Mouse (Mus musculus) c-Kit-positive CD71-negative TER-119-negative erythroid progenitor cells, embryonic 14.5 days (primary cell): ENCODE measurements at regions not wholly inside any gene's neighbourhood (a gene's known extent, or its start where the extent isn't known, plus 50 kb on each side); places are given as distances from the start of the nearest gene placed in this dataset.

ENCODE experiments used
- DNase-seq: peaks from one replicate; pipeline ENCODE4 v3.0.0-alpha.2; 2013; ENCODE audit warnings: low read depth

DNA sequence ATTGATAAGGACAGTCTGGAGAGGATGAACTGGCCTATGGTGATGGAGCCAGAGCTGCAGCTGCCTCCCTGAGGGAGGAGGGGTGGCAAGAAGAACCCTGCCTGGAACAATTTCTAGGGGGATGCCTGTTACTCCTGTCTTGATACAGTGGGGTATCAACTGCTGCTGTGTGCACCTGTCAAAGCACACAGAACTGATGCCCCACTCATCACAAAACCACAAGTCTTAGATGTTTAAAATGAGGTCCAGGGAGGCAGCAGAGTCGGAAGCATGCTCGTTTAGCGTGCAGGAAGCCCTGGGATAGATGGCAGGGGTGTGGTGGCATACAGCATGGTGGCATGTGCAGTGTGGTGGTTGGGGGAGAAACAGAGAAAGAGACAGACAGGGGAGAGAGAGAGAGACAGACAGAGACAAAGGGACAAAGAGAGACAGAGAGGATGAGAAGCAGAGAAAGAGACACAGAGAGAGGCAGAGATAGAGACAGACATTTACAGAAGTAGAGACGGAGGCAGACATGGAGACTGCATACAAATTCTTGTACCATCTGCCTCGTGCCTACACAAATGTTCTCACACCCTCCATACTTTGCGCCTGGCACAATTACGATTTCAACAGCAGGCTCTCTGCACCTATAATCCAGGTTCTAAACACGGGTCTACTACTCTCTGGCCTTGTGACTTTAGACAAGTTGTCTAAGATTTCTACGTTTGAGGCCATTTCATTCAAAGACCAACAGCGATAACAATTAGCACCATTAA lies 242.6 kb downstream of the Cbln4 start:
- no peak for DNase-seq

DNA sequence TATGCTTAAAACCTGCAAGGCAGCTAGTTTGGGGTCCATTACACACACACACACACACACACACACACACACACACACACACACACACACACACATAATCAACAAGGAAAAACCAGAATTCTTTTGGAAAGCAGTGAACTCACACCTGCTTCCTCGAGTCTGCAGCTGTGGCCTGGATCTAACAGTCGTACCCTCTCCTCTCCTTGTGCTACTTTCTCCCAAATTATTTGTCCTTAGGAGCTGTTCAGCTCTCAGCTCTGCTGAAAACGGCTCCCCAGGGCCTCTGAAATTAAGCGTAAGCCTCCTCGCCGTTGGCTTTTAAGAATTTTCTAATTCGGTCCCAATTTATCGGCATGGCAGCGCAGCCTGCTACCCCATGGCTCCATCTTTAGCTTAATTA lies 243.9 kb downstream of the Cbln4 start:
- no peak for DNase-seq

DNA sequence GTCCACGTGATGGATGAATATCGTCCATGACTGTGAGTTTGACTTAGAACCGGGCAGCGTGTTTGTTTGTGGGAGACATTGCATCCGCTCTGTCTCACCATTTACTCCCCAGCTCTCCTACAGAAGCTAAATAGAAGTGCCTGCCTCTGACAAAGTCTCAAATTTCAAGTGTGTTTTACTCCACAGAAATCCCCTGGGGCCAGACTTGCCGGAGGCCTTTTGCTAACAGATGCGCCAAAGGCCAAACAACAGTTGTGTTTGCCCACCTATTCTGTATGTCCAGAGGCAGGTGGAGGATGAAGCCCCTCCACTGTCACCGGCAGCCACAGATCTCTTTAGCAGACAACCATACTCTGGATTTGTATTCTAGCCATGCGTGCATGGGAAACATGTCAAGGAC lies 252.6 kb downstream of the Cbln4 start:
- no peak for DNase-seq

DNA sequence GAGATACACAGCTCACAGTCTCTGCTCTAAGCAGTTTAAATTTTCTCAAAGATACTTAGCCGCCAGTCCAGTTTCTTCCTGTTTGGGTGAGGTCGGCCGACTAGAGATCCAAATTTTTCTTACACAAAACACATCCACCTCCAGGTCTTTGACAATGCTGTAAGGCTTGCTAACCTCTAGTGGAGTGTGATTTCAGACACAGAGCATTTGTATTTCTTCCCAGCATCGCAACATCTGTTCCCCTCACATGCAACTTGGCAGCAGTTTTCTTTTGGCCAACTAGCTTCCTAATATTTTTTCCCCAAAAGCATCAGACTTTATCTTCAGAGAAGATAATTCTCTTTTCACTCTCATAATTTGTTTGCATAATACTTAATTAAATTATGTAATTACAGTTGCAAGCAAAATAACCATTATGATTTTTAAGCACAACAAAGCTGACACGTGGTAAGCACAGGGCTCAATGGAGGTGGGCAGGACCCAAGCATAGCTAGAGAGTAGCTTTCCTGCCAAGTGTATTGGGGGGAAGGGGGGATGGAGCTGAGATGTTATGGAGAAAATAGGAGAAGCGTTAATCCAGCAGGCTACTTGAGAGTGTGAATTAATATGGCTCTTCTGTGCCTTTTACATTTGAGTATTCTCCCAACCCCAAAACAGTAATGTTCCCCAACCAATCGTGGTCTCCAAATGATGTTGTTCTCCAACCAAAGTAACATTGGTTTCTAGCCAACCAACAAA lies 276.9 kb downstream of the Cbln4 start:
- no peak for DNase-seq

DNA sequence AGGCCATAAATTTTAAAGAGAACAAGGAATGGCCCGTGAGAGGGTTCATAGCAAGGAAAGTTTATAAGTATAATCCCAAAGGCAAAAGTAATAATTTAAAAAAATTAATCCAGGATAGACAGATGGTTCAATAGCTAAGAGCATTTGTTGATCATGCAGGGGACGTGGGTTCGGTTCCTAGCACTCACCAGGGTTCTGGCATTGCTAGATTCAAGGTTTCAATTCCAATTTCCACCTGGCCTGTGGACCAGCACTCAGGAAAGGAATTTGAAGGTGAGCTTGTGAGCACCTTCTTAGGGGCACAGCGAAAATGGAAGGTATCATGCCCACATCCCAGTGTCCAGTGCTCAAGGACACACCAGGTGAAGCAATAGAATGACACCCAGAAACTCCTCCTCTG lies 278.2 kb downstream of the Cbln4 start:
- DNase-seq = no peak

DNA sequence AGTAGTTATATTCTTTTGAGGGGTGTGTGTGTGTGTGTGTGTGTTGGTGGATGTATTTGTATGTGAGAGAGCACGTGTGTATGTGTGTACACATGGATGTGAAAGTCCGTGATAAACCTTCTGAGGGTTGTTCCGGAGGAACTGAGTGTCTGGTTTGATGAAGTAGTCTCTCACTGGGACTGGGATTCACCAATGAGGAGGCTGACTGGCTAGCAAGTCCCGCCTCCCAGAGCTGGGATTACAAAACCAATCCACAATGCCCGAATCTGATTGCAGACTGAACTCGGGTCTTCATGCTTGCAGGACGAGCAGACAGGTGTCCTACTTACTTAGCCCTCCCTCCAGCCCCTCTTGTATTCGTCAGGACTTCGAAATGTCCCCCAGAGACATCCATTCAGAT lies 289.8 kb downstream of the Cbln4 start:
- DNase-seq = no peak

DNA sequence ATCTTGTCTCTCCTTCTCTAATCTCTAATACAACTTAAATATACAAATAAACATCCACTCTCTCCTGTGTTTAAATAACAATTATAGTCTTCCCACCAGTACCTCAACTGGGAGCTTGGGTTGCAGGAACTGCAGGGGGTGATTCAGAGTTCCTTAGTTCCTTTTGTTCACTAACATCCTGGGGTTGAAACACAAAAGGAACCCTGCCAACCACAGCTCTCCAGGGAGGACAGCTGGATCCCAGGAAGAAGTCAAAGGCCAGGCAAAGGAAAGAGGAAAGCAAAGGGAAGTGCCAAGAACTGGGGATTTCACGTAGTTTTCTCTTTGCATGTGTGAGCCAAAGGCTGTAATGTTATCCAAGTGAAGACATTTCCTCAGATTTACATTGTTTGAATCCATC lies 296.1 kb downstream of the Cbln4 start:
- DNase-seq = no peak

DNA sequence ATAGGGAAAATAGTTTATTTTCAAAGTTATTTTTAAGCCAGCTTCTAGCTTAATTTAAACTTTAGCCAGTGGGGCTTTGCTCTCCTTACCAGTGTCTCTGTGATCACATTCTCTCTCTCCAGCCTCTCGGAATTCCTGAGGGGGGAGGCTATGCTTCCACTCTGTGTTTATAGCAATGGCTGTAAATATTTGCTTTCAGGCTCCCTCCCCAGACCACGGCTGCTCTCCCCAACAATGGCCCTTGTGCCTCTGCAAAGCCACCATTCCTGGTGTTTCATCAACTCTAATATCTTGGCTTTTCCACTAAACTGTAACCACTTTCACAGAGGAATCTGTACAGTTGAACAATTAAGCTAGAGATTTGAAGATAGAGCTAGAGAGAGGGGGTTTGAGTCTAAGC lies 300.2 kb downstream of the Cbln4 start:
- DNase-seq = no peak

DNA sequence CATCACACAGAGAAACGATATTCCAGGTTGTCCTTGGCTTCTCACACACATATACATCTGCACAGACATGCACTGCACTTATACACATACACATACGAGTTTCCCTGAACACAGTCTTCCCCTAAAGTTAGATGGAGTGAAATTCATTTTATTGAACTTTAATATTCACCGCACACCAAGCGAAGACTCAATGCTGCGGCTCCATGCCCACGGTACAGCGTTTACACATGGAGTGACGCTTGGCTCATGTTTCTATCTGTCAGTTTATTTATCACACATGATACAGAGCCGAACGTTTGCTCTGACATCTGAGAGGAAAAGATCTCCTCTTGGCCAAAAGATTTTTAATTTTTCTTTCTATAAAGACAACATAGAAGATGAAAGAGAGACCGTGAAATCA lies 300.6 kb downstream of the Cbln4 start:
- no peak for DNase-seq

DNA sequence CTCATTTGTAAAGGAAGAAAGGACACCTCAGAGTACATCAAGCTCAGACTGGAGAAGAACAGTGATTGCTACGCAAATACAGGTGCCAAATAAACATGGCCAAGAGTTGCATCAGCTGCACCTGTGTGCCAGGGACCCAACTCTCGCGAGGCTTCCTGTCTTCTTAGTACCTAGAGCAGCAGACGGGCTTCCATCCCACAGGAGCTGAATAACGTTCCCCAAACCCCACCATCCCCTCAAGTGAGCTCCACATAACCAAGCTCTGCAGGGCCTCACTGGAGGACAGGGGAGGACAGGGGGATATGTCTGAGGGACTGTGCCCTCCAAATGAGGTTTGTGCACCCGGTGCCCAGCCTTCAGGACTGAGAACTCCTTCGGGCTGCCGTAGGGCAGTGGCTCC lies 305.5 kb downstream of the Cbln4 start:
- no peak for DNase-seq

DNA sequence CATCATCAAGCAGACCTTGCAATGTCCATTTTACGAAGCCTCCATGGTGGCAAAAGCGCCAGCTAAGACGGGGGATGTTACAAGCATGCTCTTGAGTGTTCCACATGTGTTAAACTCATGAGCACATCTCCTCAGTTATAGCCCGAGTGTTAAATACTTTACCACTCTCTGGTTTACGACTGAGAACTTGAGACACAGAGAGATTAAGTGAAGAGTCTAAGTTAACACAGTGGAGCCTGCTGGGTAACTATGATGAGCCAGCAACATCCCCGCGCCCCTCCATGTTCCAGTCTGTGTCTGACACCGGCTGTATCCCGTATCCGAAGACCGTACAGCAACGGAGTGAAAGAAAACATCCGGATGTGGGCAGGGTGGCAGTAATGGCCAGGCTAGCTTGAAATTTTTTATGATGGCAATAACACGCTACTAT lies 308.2 kb downstream of the Cbln4 start:
- no peak for DNase-seq

DNA sequence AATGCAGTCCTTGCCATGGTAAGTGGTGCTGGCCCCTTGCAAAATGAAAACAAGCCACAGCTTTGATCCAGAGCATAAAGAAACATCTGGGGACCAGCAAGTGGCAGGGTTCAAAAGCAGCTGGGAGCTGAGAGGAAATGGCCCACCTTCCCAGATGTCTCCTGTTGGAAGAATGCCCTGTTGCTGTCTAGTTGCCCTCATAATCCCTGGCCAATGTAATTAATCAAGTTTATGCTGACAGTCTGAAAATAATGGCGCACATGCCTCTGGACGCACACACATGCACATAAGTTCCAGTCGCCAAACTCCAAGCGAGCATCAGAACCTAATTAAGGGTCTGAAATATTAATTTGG lies 308.7 kb downstream of the Cbln4 start:
- DNase-seq = no peak

DNA sequence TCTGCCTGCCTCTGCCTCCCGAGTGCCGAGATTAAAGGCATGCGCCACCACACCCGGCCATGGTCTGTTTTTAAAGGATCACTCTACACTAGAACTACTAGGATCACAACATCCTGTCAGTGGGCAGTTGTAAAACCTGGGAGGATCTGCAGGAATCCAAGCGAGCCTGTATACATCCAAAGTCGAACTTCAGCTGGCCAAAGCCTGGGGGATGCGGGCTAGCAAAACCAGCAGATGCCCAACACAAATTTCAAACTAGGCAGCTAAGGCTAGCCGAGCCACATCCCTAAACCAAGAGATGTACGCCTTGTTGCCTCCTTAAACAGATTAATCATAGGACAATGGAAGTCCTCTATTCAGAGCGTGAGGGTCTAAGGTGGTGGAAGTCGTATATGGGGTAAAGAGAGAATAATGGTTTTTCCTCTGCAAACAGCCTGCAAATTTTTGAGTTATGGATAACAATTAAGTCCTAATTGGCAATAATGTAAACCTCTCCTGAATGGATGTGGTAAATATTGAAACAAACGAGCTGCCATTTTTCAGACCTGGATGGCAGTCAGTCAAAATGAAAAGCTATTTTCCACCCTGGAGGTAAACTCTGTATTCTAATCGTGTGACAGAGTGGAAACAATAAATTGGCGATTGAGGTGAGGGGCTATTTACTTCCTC lies 309.2 kb downstream of the Cbln4 start:
- no peak for DNase-seq

DNA sequence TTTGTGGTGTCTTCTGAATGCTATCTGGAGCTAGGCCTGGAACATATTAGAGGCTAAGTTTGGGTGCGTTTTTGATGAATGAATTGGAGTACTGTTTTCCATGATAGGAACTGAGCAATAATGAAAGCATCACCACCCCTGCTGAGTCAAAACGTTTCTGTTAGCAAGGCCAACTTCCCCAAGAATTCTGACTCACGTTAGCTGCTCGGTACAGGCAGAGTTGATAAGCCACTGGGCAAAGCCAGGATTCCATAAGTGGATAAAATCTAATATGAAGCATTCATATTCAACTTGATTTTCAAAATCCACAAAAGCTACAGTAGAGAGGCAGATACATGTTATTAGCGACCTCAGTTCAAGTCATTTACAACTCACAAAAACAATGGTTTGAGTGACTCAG lies 324.0 kb downstream of the Cbln4 start:
- DNase-seq = no peak

DNA sequence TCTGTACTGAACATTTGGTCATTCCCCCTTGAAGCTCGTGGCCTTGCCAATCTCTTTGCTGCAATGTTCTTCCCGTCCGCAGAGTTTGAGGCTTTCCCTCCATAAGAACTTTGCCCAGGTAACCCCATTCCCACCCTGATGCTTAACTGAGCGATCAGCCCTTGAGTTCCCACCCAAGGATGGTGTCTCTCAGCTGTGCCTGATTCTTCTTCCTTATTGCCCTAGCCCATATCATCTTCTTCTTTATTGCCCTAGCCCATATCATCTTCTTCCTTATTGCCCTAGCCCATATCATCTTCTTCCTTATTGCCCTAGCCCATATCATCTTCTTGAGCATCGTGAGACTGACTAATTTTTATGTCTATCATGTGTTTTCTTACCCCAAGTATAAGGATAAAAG lies 324.4 kb downstream of the Cbln4 start:
- no peak for DNase-seq

DNA sequence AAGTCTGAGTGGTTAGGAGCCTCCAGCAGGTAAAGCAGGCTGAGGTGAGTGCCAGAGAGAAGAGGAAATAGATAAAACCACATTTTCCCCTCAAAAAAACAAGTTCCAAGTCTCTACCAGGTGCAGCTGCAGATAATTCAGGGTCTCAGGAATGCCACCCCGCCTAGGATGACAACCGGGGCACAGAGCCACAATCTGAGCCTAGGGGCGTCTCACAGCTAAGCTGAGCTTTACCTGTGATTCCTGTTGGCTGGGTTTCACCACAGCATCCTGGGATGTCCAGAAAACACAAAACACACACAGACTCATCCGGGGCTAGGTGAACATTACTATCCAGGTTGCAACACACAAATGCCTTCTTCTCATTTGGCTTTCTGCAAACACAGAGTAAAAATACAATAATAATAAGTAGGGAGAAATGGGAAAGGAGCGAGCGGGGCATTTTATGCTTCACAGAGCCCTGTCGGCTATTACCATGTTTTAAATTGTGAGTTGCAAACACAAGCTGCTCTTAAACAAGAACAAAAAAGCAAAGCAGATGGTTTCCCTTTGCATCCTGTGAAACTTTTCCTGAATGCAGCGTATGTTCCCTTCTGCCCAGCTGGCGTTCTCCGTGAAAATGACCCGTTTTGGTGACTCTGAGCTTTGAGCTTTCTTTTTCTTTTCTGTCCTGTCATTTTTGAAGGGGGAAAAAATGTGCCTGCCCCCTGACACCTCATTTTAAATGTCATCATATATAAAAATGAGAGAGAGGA lies 330.3 kb downstream of the Cbln4 start:
- no peak for DNase-seq

DNA sequence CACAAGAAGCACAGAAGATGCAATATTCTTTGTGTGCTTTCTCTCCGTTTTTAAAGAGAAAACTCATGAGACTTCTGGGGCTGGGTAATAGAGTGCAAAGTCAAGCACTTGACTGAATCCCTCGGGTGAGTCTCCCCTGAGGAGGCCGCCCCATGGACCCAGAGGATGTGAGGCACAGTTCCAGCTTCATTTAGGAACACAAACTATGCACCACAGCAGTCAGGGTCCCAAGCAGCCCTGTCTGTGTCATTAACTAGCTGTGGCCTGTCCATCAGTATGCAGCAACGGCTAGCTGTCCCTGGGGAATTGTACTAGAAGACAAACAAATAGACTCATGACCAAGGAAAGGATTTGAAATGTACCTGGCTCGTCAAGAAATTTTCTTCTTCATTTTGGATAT lies 349.7 kb downstream of the Cbln4 start:
- no peak for DNase-seq

DNA sequence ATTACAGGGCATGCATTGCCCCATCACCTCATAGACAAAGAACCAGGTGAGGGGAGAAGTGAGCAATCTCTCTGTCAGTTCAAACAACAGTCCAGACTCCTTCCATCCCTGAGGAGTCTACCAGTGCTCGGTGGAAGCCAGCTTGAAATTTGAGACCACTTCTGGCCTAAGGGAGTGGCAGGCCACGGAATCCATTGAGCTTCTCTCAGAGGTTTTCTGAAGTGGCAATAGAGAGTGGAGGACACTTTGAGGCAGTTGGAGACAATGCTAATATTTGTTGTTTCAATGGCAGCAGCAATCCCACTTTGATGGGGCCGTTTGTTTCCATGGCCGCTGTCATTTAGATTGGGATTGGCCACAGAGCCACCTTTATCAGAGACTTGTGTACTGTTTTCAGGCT lies 352.5 kb downstream of the Cbln4 start:
- no peak for DNase-seq

DNA sequence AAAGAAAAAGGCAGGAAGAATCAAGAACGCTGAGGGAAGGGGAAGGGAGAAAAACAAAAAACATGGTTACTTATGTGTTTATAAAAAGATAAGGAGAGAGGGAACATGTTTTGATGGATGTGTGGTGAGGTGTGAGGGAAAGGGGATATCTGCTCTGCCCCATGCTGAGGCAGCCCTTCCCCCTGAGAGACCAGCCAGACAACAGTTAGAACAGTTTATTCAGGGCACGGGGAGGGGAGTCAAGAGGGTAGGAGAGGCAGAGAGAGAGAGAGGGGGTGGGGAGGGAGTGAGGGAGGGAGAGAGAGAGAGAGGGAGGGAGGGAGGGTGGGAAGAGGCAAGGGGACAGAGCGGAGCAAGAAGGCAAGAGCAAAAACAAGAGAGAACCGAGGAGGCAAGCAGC lies 354.2 kb downstream of the Cbln4 start:
- no peak for DNase-seq

DNA sequence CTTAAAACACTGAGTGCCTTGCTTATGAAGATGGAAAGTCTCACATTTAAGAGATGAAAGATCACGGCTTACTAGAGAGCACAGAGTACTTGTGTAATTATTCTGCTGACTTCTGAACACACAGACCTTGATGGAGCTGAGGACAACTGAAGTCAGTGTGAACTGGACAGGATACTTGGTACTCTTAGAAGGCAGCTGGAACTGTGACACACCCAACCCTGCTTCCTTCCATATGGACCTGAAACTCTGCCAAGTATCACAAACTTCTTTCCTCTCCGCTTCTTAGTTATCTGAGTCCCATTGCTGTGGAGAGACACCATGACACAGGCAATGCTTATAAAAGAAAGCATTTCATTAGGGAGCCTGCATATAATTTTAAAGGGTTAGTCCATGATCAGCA lies 365.3 kb downstream of the Cbln4 start:
- no peak for DNase-seq

DNA sequence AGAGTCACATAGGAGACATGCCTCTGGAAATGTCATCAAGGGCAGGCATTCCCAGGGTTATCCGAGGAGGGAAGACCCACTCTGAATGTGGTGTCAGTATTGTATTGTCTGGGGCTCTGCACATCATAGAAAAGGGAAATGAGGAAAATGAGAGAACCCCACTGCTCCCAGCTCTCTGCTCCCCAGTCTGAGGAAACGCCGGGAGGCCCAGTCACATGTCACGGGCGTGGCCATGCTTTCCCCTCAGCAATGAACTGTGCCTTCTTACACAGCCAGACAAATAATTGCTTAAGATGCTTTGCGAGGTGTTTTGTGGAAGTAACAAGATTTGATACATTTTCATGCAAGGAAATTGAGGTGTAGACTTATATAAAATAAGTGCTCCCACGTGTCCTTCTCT lies 366.1 kb downstream of the Cbln4 start:
- DNase-seq = no peak

DNA sequence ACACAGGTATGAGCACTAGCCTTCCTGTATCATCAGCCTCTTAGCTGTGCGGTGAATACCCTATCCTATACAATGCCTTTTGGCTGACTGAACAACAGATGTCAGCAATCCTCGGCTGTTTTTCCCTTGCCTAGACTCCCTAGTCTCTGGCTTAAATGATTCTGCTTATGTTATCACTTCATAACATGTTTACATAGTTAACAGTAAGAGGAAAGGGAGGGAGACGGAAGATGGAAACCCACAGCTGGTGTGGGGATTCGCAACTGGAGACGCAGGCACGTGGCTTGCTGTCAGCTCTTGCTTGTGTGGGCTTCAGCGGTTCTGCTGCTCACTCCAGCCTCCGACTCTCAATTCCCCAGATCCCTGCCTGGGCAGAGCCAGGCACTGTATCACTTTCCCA lies 367.2 kb downstream of the Cbln4 start:
- no peak for DNase-seq

DNA sequence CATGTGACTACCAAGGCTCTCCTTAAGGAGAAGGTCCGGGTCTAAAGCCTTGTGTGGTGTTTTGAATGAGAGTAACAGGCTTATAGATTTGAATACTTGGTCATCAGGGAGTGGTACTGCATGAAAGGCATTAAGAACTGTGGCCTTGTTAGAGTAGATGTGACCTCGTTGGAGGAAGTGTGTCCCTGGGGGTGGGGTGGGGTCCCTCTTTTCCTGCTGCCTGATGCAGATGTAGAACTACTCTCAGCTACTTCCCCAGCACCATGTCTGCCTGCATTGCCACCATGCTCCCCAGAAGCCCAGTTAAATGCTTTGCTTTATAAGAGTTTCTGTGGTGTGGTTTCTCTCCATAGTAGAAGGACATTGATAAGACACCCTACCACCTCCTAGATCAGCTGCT lies 367.9 kb downstream of the Cbln4 start:
- DNase-seq = no peak
